27 mouse cellular contexts compared by ENCODE assay signal in genomic region chrX:167111059-167111871, GRCm38 (mm10).
DNase-seq lines count a peak whose midpoint lies in the region; ATAC-seq and TF ChIP-seq lines count a peak whose summit lies in the region.
"Had no signal": no experiment of that assay in that cellular context is flagged by ENCODE, and none has a peak within 500 bp of the region (broad histone marks: within the 10 kb centered on the region; RNA-seq: fewer than 3 reads in every experiment).

No protein-coding gene starts in this region.

- peak overlapping the region; percentile 94 for H3K27ac ChIP-seq in spleen, adult 2 months (ENCODE audit: insufficient read depth, low read length)
- peak overlapping the region; percentile 27; the same call in 1 of the 2 replicates for H3K27ac ChIP-seq in brown adipose tissue, adult 24 weeks (replicated peaks; ENCODE audit: low read depth, low read length)
- H3K27ac ChIP-seq in hindbrain, postnatal 0 days = no peak overlapping the region
- H3K27ac ChIP-seq in cerebellum, adult 2 months (ENCODE audit: insufficient read depth, low read length) = no peak overlapping the region
- H3K27ac ChIP-seq: embryonic facial prominence, embryonic 10.5 days; forebrain, embryonic 10.5 days; heart, embryonic 10.5 days; hindbrain, embryonic 15.5 days; limb, embryonic 12.5 days; midbrain, embryonic 10.5 days; neural tube, embryonic 15.5 days had no signal

- H3K27me3 ChIP-seq in spleen, adult 2 months (ENCODE audit: control insufficient read depth, insufficient read depth, low read length) = no peaks in the 10 kb centered on the region
- no peaks in the 10 kb centered on the region for H3K27me3 ChIP-seq in hindbrain, postnatal 0 days (ENCODE audit: insufficient read depth, low read length)
- no peaks in the 10 kb centered on the region for H3K27me3 ChIP-seq in cerebellum, adult 2 months (ENCODE audit: control insufficient read depth, insufficient read depth, low read length)

- H3K36me3 ChIP-seq in spleen, adult 2 months (ENCODE audit: control insufficient read depth, insufficient read depth, low read length) = no peaks in the 10 kb centered on the region
- no peaks in the 10 kb centered on the region for H3K36me3 ChIP-seq in hindbrain, postnatal 0 days (ENCODE audit: insufficient read depth, low read length)
- H3K36me3 ChIP-seq: embryonic facial prominence, embryonic 10.5 days; forebrain, embryonic 10.5 days; heart, embryonic 10.5 days; hindbrain, embryonic 15.5 days; limb, embryonic 12.5 days; midbrain, embryonic 10.5 days; neural tube, embryonic 15.5 days had no signal

- no peak overlapping the region for H3K4me2 ChIP-seq in hindbrain, postnatal 0 days (ENCODE audit: low read depth, low read length)
- H3K4me2 ChIP-seq: hindbrain, embryonic 15.5 days; limb, embryonic 12.5 days; liver, embryonic 11.5 days; neural tube, embryonic 15.5 days had no signal

- peaks cover 30% of the 10 kb centered on the region for H3K4me1 ChIP-seq in spleen, adult 2 months (ENCODE audit: control insufficient read depth, insufficient read depth, insufficient read length)
- peaks cover 3% of the 10 kb centered on the region; the same call in 1 of the 2 replicates for H3K4me1 ChIP-seq in brown adipose tissue, adult 24 weeks (ENCODE audit: control insufficient read depth, insufficient read depth, insufficient read length, low read length)
- H3K4me1 ChIP-seq in hindbrain, postnatal 0 days (ENCODE audit: insufficient read depth, low read length) = no peaks in the 10 kb centered on the region
- H3K4me1 ChIP-seq in cerebellum, adult 2 months (ENCODE audit: control insufficient read depth, insufficient read depth, low read length) = no peaks in the 10 kb centered on the region
- H3K4me1 ChIP-seq: embryonic facial prominence, embryonic 10.5 days; forebrain, embryonic 10.5 days; heart, embryonic 10.5 days; hindbrain, embryonic 15.5 days; limb, embryonic 12.5 days; neural tube, embryonic 15.5 days had no signal

- H3K9ac ChIP-seq in hindbrain, postnatal 0 days (replicated peaks; ENCODE audit: low read length) = no peak overlapping the region
- H3K9ac ChIP-seq: hindbrain, embryonic 15.5 days; limb, embryonic 12.5 days; liver, postnatal 0 days; neural tube, embryonic 15.5 days had no signal

- no peak overlapping the region for H3K4me3 ChIP-seq in spleen, adult 2 months (ENCODE audit: extremely low read depth, insufficient read depth, insufficient read length)
- H3K4me3 ChIP-seq in brown adipose tissue, adult 24 weeks (ENCODE audit: insufficient read depth, low read depth, low read length) = no peak overlapping the region
- H3K4me3 ChIP-seq in hindbrain, postnatal 0 days (ENCODE audit: low read length) = no peak overlapping the region
- H3K4me3 ChIP-seq in cerebellum, adult 2 months (replicated peaks; ENCODE audit: insufficient read depth, low read depth, low read length) = no peak overlapping the region
- H3K4me3 ChIP-seq: embryonic facial prominence, embryonic 10.5 days; forebrain, embryonic 10.5 days; heart, embryonic 10.5 days; hindbrain, embryonic 15.5 days; limb, embryonic 12.5 days; midbrain, embryonic 10.5 days; neural tube, embryonic 15.5 days had no signal

- WGBS in spleen, adult 2 months = 38% methylated on average over 7 of the region's 7 CpGs
- WGBS in hindbrain, postnatal 0 days = 93% methylated on average over 7 of the region's 7 CpGs
- 88% methylated on average over 7 of the region's 7 CpGs for WGBS in cerebellum, adult 2 months

- no peak for TF ChIP-seq CTCF in spleen, adult 2 months (IDR thresholded peaks at IDR 0.05; ENCODE audit: extremely low read depth, insufficient read depth, insufficient read length, insufficient replicate concordance)
- TF ChIP-seq CTCF in hindbrain, postnatal 0 days (IDR thresholded peaks at IDR 0.05; ENCODE audit: low read depth) = no peak
- no peak for TF ChIP-seq CTCF in cerebellum, adult 2 months (IDR thresholded peaks at IDR 0.05; ENCODE audit: borderline replicate concordance, insufficient read depth, low read depth, low read length)

- TF ChIP-seq POLR2A in spleen, adult 2 months (IDR thresholded peaks at IDR 0.05; ENCODE audit: low read depth, low read length) = no peak
- TF ChIP-seq POLR2A in cerebellum, adult 2 months (IDR thresholded peaks at IDR 0.05; ENCODE audit: borderline replicate concordance, insufficient read depth, low read length) = no peak

- ATAC-seq in megakaryocyte, adult 5-6 weeks (ENCODE audit: poor library complexity, severe bottlenecking) = peak; percentile 68
- no peak for ATAC-seq in hindbrain, postnatal 0 days
- ATAC-seq: activated CD4-positive, CD25-positive, alpha-beta regulatory T cell, adult 4 months; forebrain, embryonic 16.5 days; intestine, postnatal 0 days; liver, postnatal 0 days; lung, postnatal 0 days; midbrain, embryonic 16.5 days had no signal

- DNase-seq in spleen, adult 2 months (ENCODE audit: low read depth in 1 of 2, low spot score in 2 of 2) = no peak
- DNase-seq in spleen, postnatal 10 days (ENCODE audit: low spot score in 2 of 2) = no peak
- no peak for DNase-seq in hindbrain, postnatal 0 days (ENCODE audit: low spot score)
- no peak for DNase-seq in cerebellum, adult 2 months
- DNase-seq in heart, adult 11 months = no peak
- DNase-seq: adrenal gland, adult 8-10 months; cerebellum, adult 9-10 months; gastrocnemius, postnatal 10 days; heart, postnatal 4 days; kidney, postnatal 4 days; liver, postnatal 0 days; right cerebral cortex, adult 18-20 months had no signal

- no peaks in the 10 kb centered on the region for H3K9me3 ChIP-seq in hindbrain, postnatal 0 days (ENCODE audit: low read length)
- H3K9me3 ChIP-seq: embryonic facial prominence, embryonic 10.5 days; forebrain, embryonic 10.5 days; heart, embryonic 10.5 days; hindbrain, embryonic 15.5 days; limb, embryonic 12.5 days; midbrain, embryonic 10.5 days; neural tube, embryonic 15.5 days had no signal

Comparison
In these comparisons a context has a peak if more than half of its experiments do, and no peak if none do; other contexts are left out.
1. H3K27ac ChIP-seq: peak in spleen, adult 2 months (single experiment) and brown adipose tissue, adult 24 weeks (single experiment); none in hindbrain, postnatal 0 days (single experiment) and cerebellum, adult 2 months (single experiment).